Mouse (Mus musculus) kidney, postnatal 25 days (tissue): ENCODE measurements around the gene Eif2ak3.

Experiments used
- DNase-seq, 2 experiments: peaks; one replicate each; pipeline ENCODE4 v3.0.0; 2021; ENCODE audit warnings: mixed read lengths in 2 of 2

Gene Eif2ak3

DNA sequence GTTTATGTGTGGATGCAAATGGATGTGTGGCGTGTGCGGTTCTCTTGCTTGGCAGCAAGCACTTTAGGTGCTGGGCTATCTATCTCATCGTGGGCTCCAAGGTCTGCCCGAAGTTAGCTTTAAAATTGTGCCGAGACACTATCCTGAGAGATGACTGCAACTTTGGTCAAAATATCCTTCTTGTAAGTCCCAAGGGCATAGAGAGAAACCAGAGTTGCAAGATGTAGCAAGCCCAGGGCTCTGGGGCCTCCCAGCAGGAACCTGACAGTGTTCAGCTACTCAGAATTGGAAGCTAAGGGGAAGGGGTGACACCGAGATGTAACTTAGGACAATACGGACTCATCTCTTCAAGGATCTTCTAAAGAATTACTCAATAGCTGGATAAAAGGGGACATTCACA, 65.3 kb downstream of the Eif2ak3 start:
- DNase-seq: no peak

DNA sequence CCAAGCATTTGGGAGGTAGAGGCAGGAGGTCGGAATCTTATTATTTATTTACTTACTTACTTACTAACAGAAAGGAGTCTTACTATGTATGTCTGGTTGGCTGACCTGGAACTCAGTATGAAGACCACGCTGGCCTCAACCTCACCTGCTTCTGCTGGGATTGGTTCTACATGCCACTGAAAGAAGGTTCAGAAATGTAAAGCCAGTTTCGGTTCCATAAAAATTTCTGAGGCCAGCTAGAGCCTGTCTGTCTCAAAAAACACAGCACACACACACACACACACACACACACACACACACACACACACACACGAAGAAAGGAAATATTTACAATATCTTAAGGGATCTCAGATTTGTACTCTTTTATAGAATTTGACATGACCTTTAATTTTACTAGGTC, 66.0 kb downstream of the Eif2ak3 start:
- no peak for DNase-seq

DNA sequence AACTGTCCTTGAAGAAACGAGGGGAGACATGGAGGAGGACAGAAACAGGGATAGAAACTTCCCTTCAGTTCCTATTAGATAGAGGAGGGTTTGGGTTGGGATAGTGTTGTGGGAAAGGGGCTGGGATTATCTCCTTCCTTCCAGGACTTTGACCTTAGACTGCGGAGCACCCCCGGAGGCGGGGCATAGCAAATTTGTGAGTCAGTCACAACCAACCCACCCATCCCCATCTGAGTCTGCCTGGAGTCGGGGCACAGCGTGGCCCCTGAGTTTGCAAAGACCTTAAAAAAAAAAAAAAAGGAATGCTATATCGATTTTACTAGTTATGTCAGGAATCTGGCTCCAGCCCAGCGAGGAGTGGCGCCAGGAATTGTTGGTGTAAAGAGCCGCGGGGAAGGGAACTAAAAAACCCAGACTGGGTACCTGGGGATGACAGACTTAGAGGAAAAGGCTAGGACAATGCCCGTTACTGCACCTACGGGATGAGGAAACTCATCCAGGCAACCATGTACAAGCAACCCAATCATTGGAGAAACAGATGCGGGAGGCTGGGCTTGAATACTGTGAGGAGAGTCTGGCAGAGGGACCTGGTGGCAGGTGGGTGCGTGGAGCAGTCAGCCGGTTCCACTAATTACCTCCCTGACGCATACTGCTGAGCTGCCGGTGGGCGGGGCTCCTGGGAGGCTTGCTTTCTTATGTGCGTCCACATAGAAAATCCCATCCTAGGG, 67.5 kb downstream of the Eif2ak3 start:
- DNase-seq: no peak

DNA sequence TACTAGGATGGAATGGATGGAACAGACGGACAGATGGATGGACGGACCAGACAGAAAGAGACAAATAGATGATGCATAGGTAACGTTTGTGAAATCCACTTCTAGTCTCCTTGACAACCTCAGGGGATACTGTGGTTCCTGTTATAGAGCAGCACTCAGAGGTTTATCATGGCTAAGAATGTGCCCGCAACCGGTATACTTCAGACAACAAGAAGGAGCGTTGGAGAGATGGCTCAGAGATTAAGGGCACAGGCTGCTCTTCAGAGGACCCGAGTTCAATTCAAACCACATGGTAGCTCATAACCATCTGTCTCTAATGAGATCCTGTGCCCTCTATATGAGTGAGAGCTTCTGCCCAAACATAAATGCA, 68.1 kb downstream of the Eif2ak3 start:
- no peak for DNase-seq

DNA sequence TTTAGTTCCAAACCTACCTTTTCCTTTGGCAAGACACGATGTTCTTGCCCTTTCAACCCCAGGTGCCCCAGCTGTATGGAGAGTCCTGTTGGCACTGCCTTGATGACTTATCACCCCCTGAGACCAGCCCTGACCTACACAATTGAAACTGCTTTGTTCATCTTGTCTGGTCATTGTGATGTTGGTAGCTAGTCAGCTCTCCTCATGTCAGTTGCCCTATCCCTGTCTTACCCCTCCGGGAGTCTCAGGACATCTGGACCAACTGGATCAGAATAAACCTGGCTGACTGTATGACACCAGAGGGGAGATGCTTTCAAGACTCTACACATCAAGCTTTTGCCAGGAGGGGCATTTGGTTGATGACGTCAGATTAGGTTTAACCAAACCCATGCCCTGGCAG, 74.5 kb downstream of the Eif2ak3 start, which contains the start of gene Tex37:
Tex37 (minus strand) TSS at position 101 of the 400 bp plus-strand sequence.
- no peak for DNase-seq

DNA sequence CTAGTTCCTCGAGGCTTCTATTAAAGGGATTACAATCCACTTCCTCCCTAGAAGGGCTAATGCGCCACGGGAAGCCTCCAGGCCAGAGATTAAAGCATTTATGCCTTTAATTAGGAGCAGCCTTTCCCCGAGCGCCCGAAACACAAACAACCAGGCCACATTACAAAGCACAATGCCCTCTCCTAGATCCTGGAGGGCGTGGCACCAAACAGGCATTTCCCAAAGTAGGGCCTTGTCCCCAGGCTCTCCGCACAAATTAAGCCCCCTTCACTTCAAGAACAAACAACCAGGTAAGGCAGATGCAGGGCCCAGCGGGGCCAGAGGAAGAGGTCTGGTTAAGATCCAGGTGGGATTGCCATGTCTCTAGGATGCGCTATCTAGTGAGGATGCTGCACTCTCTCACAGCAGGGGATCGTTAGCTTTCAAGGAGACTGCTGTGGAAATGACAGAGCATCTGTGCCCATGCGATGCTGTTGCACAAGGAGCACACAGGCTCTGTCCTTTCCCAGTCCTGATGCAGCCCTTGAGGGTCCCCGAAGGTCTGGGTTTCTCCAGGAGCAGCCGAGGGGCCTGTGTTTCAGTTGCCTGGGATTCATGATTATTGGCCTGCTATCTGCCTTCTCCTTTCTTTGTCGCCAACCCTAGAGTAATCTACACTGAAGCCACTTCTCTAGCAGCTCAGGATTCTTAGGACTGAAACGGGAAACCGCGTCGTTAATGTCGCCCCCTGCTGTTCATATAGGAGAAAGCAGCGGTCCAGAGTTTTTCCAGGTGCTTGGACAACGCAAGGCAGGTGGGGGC, 77.2 kb downstream of the Eif2ak3 start:
- DNase-seq: peak in 1 of 2 experiments; percentile 51

DNA sequence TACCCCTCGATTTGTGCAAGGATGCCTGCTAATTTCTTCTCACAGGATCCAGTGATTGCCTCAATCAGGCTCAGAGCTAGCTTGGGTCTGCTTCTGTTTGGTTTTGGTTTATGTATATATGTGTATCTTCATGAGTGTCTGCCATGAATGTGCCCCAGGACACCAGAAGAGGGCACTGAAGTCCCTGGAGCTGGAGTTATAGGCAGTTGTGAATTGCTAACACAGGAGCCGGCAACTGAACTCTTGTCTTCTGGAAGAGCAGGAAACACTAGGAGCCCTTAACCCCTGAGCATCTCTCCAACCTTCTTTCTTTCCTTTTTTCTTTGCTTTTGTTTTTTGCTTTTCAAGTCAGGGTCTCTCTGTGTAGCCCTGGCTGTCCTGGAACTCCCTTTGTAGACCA, 87.5 kb downstream of the Eif2ak3 start:
- DNase-seq: no peak

DNA sequence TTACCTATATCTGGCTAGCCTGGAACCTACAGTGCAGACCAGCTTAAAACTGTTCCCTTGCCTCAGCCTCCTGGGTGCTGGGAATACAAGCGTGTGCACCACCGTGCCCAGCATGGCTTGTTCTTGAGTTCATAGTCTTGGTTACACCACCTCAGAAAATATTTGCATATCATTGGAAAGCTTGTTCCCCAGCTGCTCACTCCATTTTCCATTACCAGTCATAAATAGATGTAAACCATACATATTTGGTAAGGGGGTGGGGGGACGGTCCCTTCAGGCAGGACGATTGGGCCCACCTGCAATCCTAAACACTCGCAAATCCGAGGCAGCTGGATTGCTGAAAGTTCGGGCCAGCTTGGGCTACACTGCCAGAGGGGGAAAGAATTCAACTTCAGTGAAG, 109.0 kb downstream of the Eif2ak3 start:
- DNase-seq: no peak

DNA sequence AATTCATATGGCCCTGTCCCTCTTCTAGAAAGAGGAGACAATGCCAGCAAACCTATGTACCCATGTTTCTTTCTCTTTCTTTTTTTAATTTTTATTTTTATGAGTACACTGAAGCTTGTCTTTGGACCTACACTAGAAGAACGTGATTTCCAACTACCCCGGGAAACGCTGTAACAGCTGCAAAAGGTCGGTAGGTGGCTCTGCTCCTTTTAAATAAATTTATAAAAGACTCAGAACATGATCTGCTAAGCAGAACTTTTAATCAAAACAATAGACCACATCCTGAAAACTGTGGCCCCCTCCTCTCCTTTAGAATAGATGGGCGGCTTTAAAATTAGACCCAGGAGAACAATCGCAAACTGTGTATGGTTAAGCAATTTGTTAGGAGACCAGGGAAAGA, 109.7 kb downstream of the Eif2ak3 start:
- DNase-seq: peak; percentile 43 to 51
